In the genomic region with DNA sequence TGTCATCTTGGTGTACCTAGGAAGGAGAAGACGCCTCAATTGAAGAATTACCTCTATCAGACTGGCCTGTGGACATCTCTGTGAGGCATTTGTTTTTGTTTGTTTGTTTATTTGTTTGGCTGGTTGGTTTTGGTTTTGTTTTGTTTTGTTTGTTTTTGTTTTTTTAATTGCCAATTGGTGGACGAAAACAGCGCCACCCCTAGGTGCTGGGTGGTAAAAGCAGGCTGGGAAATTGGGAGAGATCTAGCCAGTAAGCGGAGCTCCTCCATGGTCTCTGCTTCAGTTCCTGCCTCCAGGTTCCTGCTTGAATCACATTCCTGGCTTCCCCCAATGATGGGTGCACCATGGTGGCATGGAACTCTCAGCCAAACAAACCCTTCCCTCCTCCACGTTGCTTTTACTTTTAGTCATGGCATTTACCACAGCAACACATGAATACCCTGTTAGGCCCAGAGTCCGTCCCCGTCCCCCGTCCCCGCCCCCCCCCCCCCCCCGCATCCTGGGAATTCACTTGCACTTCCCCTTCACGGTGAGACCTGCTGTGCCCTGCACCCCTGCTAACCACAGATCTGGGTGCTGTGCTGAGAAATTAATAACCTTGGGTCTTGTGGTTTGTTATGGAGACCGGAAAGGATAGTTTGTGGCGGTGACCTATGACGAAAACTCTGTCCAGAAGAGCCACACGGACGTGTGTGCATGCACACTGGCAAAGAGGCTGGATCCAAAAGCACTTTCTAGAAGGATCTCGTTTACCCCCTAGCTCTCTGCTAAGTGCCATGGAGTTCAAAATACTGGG, we compare ENCODE assay signal across 1 mouse cellular context.
TF ChIP-seq lines count a peak whose summit lies in the region.

No protein-coding gene starts in this region.

TF ChIP-seq in MEL, 35 proteins besides CTCF, POLR2A, EP300 and RAD21 (continued from another document):
- TF ChIP-seq JUND (IDR thresholded peaks at IDR 0.05; ENCODE audit: low read depth, low read length) (no peak), ETS1 (IDR thresholded peaks at IDR 0.05; ENCODE audit: low read depth, low read length) (no peak), GABPA (IDR thresholded peaks at IDR 0.05; ENCODE audit: low read depth, low read length) (no peak), ZNF384 (IDR thresholded peaks at IDR 0.05; ENCODE audit: low read depth, low read length) (no peak), MEF2A (IDR thresholded peaks at IDR 0.05; ENCODE audit: extremely low read depth, insufficient replicate concordance, low read depth, low read length, poor library complexity, severe bottlenecking) (no peak)
